Mouse (Mus musculus) neural tube, embryonic 10.5 days (tissue): Measurements from ENCODE around the gene Vmn2r80.
"Not testable (repeated sequence)": the region's sequence is repeated elsewhere in the genome, so short reads cannot be mapped to it uniquely, and the experiment has no call there.

Experiments
- DNase-seq: peaks from one replicate; pipeline ENCODE4 v3.0.0-alpha.2; 2017; ENCODE audit warnings: low spot score; ENCODE audit errors: extremely low spot score

Gene Vmn2r80

DNA sequence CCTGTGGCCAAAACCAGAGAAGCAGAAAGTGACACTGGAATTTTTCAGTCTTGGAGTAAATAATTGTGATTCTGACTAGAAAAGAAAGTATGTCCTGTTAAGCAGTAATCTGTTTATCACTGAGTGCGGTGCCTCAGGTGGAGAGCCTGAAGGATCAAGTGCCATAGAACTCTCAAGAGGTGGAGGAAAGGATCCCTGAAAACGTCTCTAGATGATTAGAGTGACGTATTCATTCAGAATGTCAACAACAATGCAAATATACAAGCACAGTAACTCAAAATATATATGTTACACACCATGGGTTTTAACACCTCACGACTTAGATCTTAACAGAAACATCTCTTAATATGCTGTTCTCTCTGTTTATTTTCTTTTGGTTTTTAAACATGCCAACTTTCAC is at the start of gene Vmn2r80:
Gene Vmn2r80, plus strand, starts transcription at position 301 of the 400 bp plus-strand sequence.
- not testable (repeated sequence) for DNase-seq

DNA sequence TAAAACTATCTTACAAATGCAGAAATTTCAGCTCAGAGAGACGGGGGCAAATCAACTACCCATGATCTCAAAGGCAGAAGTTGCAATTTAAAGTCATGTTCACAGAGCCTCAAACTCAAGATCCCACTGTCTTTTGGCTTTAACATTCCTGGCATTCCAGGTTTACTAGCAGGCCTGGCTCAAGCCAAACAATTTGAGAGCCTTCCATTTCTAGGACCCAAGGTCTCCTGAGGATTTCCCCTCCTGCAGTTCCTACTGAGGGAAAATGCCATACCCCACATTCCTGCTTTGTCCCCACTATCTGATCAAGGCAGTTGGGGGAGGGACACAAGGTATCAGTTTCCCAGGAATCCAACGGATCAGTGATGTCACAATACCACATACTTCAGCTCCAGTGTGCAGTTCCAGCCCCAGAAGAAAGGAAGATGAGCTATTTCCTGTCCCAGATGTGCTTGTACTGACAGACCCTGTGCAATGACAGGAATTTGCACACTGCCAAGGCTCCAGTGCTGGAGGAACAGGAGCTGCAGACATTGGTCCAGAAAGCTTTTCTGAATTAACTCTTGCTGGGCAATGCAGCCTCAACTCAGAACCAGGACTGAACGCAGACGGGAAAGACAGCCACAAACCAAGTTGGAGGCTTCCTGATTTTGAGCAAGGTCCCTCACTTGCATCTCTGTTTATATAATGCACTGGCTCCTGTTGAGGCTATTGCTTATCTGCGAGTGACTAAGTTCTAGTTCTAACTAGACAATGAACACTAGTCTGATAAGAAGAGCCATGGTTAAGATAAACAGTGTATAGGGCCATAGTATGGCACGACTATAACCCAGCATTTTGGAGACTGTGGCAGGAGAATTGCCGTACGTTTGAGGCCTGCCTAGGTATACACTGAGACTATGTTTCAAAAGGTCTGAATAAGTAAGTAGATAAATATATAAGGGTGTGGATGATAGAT is 42.0 kb upstream of the Vmn2r80 start:
- DNase-seq = peak; percentile 17

- DNase-seq = no peak
Measured at GRCm38 (mm10) chr10:79107531-79107930, 41.0 kb upstream of the Vmn2r80 start.

- no peak for DNase-seq
Measured at GRCm38 (mm10) chr10:79109156-79109555, 39.4 kb upstream of the Vmn2r80 start.

GRCm38 (mm10) chr10:79110482-79110881 is 38.1 kb upstream of the Vmn2r80 start:
- DNase-seq = no peak

GRCm38 (mm10) chr10:79115085-79115484 is 33.5 kb upstream of the Vmn2r80 start:
- DNase-seq = no peak

GRCm38 (mm10) chr10:79116125-79116849 is 32.3 kb upstream of the Vmn2r80 start:
- peak; percentile 49 for DNase-seq

DNA sequence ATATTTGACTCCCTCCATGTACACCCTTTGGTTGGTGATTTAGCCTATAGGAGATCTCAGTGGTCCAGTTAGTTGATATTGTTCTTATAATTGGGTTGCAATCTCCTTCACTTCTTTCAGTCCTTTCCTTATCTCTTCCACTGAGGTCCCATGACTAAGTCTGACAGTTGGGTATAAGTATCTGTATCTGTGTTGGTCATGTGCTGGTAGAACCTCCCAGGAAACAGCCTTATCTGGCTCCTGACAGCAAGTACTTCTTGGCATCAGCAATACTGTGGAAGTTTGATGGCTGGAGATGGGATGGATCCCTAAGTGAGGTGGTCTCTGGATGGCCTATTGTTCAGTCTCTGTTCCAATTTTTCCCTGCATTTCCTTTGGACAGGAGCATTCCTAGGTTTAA is 3.0 kb downstream of the Vmn2r80 start:
- DNase-seq = no peak

- not testable (repeated sequence) for DNase-seq
Measured at GRCm38 (mm10) chr10:79199973-79200372, 51.4 kb downstream of the Vmn2r80 start.

GRCm38 (mm10) chr10:79220432-79220831 is 71.9 kb downstream of the Vmn2r80 start:
- no peak for DNase-seq

DNA sequence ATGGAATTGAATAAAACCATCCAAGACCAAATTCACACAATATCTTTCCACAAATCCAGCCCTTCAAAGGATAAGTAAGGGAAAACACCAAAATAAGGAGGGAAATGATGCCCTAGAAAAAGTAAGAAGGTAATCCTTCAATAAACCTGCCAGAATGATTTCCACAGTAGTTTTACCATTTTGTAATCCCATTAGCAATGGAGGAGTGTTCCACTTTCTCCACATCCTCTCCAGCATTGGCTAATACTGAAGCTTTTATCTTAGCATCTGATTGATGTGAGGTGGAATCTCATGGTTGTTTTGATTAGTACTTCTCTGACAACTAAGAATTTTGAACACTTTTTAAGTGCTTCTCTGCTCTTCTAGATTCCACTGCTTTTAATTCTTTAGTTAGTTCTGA is 73.0 kb downstream of the Vmn2r80 start:
- DNase-seq = no peak

- DNase-seq = no peak
Measured at GRCm38 (mm10) chr10:79222214-79222613, 73.6 kb downstream of the Vmn2r80 start.
